Mouse (Mus musculus) left cerebral cortex, postnatal 10 days (tissue): Measurements from ENCODE around the gene Dchs2. TPM values are rescaled to one million over a fixed set of nuclear protein-coding genes. Genes with fewer than 3 reads are reported as not detected.
"Not testable (repeated sequence)": the region's sequence is repeated elsewhere in the genome, so short reads cannot be mapped to it uniquely, and the experiment has no call there.

Source experiments
- DNase-seq, 2 experiments: peaks; one replicate each; pipeline ENCODE4 v3.0.0; 2021 to 2022; ENCODE audit warnings: low spot score in 2 of 2, mixed read lengths in 1 of 2; ENCODE audit errors: extremely low spot score in 1 of 2
- intact Hi-C: fragments of 180-260 bp; cut with DNase I; formaldehyde crosslinking; loops from one replicate; pipeline ENCODE4 v1.15.1; 2025
- total RNA-seq, 2 experiments: library from RNA; stranded (reverse); gene quantifications; 2 replicates each; pipeline ENCODE4 v1.2.3; 2021

Dchs2 gene
- 1 to 10 TPM; 4.2 to 5.1 TPM for total RNA-seq

- intact Hi-C loops = loop anchor here (10.0 kb wide), 1 partner anchor 637 kb away; the partner anchor contains the start of gene Sfrp2
- DNase-seq = peak in 1 of 2 experiments; percentile 33
Observed at GRCm38 (mm10) chr3:83127726-83128448, at the start of gene Dchs2. Gene Dchs2 (plus strand): TSS chr3:83127948.

DNA sequence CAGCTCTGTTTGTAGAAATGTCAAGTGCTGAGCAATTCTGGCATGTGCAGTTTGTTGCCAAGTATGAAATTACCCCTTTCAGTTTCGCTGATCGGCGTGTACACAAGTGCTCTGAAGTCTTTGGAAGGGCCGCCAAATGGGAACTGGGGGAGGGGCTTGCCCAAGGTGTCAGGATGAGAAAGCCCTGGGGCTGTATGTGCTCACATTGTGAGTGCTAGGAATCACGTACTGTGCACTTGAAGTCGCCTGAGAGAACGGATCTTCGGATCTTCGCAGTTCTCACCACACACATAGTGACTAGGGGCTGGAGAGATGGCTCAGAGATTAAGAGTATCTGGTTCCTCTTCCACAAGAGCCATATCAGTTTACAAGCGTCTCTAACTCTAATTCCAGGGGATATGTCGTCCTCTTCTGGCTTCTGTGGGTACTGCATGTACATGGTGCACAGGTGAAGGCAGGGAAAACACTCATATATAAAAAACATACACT is 47.1 kb upstream of the Dchs2 start:
- DNase-seq = peak; percentile 31 to 38
- intact Hi-C loops = no loop called here

- intact Hi-C loops = no loop called here
- no peak for DNase-seq
Observed at GRCm38 (mm10) chr3:83097586-83097985, 30.2 kb upstream of the Dchs2 start.

DNA sequence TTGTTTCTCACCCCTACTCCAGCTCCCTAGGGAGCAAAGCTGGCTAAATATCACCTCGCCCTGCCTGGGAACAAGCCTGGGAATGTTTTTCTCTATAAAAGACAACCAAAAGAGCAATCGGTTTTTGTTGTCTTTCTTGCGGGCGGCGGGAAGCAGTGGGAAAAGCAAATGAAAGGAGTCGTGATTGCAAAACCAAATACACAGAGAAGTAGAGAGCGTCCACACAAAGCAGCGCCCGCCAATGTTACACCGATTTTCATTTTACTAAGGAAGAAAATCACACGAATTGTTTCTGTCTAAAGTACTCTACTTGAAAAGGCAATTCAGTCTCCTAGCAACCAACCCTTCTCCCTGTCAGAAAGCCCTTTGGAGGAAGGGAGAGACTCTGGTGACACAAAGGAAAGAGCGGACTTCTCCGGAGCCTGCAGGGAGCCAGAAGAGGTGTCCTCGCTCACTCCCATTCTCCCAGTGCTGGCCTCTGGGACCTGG is 29.2 kb upstream of the Dchs2 start:
- intact Hi-C loops = no loop called here
- no peak for DNase-seq

DNA sequence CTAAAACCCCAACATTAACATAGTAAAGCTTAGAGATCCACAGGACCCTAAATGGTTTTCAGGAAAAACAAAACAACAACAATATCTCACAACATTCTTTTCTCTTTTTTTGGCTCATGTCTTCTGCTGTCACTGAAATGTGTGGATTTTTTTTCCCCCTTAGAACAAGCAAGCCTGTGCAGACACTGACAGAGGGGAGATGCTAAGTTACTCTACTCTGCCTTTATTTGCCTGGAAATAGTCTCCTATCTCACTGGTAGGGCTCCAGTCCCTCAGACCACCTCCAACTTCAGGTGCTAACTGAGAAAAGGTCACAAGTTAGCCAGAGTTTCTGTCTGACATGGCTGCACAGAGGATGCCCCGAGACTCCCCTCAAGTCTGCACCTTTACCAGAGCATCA is 28.6 kb upstream of the Dchs2 start:
- no peak for DNase-seq
- intact Hi-C loops = no loop called here

DNA sequence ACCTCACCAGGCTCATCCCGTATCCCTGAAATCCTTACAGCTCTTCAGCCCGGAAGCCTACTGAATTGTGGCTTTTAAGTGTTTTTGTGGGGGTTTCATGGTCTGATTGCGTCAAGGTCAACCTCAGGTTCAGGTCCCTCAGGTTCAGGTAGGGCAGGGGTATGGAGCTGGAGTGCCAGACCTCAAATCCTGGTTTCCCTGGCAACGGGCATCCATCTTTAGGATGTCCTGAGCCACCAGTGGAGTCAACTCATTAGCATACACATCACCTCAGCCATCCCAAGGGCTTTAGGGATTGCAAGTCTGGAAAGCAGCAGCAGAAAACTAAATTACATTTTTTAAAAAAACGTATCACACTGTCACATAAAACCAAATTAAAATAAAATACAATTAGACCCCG is 28.1 kb upstream of the Dchs2 start:
- intact Hi-C loops = no loop called here
- no peak for DNase-seq

GRCm38 (mm10) chr3:83102286-83102685 is 25.5 kb upstream of the Dchs2 start:
- no peak for DNase-seq
- intact Hi-C loops = no loop called here

GRCm38 (mm10) chr3:83110163-83110562 is 17.6 kb upstream of the Dchs2 start:
- peak in 1 of 2 experiments; percentile 48 for DNase-seq
- intact Hi-C loops = loop anchor here (2.0 to 5.0 kb wide), 2 partner anchors 112 to 163 kb away; no protein-coding TSS in a partner anchor

- intact Hi-C loops = loop anchor here (2.0 to 5.0 kb wide), 2 partner anchors 111 to 161 kb away; no protein-coding TSS in a partner anchor
Observed at GRCm38 (mm10) chr3:83111485-83112261, 16.1 kb upstream of the Dchs2 start.

GRCm38 (mm10) chr3:83112869-83113268 is 14.9 kb upstream of the Dchs2 start:
- DNase-seq = no peak

More at GRCm38 (mm10) chr3:83111485-83112261, 16.1 kb upstream of the Dchs2 start:
- no peak for DNase-seq

DNA sequence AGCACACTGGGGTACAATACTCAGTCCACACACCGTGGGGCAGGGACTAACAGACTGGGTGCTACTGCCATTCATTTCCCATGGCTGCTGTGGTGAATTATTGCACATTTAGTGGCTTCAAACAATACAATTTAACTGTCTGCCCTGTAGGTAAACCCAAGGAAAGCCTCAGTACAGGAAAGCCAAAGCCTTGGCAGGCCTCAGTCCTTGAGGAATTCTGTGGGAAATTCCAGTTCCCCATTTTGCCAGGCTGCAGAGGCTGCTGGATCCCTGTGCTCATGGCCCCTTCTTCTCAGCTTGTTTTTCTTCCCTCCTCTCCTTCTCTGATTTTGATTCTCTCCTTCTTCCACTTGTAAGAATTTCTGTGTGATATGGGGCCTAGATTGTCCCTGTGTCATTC is 12.8 kb upstream of the Dchs2 start:
- intact Hi-C loops = loop anchor here (5.0 kb wide), 1 partner anchor 107 kb away; no protein-coding TSS in a partner anchor
- DNase-seq = no peak

More at GRCm38 (mm10) chr3:83112869-83113268, 14.9 kb upstream of the Dchs2 start:
- intact Hi-C loops = loop anchor here (5.0 kb wide), 1 partner anchor 109 kb away; no protein-coding TSS in a partner anchor

DNA sequence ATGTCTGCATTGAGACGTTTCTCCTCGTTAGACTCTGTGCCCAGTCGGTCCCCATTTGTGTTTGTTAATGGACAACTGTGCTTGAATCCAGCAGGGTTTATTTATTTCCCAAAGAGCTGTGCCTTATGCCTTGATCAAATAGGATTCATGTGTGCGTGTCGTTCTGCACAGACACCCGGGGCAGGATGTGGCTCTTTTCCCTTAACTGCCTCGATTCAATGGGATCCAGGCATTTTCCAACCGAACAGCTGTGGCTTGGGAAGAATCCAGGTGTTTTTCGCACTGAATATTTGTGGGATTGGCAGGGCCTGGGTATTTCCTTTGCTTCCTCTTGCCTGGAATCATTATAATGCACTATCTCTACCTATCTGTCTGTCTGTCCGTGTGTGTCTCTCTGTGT is 10.2 kb upstream of the Dchs2 start:
- intact Hi-C loops = no loop called here
- DNase-seq = no peak

- not testable (repeated sequence) for DNase-seq
- intact Hi-C loops = loop anchor here (10.0 kb wide), 1 partner anchor 641 kb away; the partner anchor contains the start of gene Sfrp2
Observed at GRCm38 (mm10) chr3:83123945-83124344, 3.8 kb upstream of the Dchs2 start.

GRCm38 (mm10) chr3:83127088-83127725 is 541 bp upstream of the Dchs2 start:
- DNase-seq = peak in 1 of 2 experiments; percentile 31
- intact Hi-C loops = loop anchor here (10.0 kb wide), 1 partner anchor 638 kb away; the partner anchor contains the start of gene Sfrp2

GRCm38 (mm10) chr3:83128449-83128922 is 738 bp downstream of the Dchs2 start:
- intact Hi-C loops = loop anchor here (10.0 kb wide), 1 partner anchor 636 kb away; the partner anchor contains the start of gene Sfrp2
- DNase-seq = peak in 1 of 2 experiments; percentile 36

- intact Hi-C loops = loop anchor here (10.0 kb wide), 1 partner anchor 636 kb away; the partner anchor contains the start of gene Sfrp2
- DNase-seq = no peak
Observed at GRCm38 (mm10) chr3:83129151-83129550, 1.4 kb downstream of the Dchs2 start.

GRCm38 (mm10) chr3:83136413-83136812 is 8.7 kb downstream of the Dchs2 start:
- intact Hi-C loops = no loop called here
- DNase-seq = peak in 1 of 2 experiments; percentile 43

GRCm38 (mm10) chr3:83138820-83139219 is 11.1 kb downstream of the Dchs2 start:
- intact Hi-C loops = no loop called here
- DNase-seq = no peak
